Mouse (Mus musculus) embryonic facial prominence, embryonic 11.5 days (tissue): Measurements from ENCODE around the gene Pik3cd. TPM values are rescaled to one million over a fixed set of nuclear protein-coding genes. Genes with fewer than 3 reads are reported as not detected.
A peak's percentile ranks its signal among the peaks of the same experiment; 100 is the strongest.
"Not testable (repeated sequence)": the region's sequence is repeated elsewhere in the genome, so short reads cannot be mapped to it uniquely, and the experiment has no call there.

ENCODE experiments used
- ATAC-seq: fragments of 200-750 bp; cut with Nextera tagmentation; replicated peaks from 2 replicates; pipeline ENCODE4 v1.8.0; 2017; ENCODE audit warnings: low read depth; ENCODE audit not compliant: insufficient number of reproducible peaks, low FRiP score, low TSS enrichment
- DNase-seq: peaks from one replicate; pipeline ENCODE4 v3.0.0-alpha.2; 2015; ENCODE audit warnings: low spot score
- H3K27ac ChIP-seq: fragments of 300-500 bp; sonication (generic); replicated peaks from 2 replicates; pipeline ENCODE4 v1.5.1; 2014; ENCODE audit warnings: mild to moderate bottlenecking, low read depth, low read length, control low read depth
- H3K27me3 ChIP-seq: fragments of 300-500 bp; sonication (generic); 2 replicates; pipeline ENCODE4 v1.6.1; 2014; ENCODE audit warnings: mild to moderate bottlenecking, low read length, moderate library complexity, mixed read lengths; ENCODE audit not compliant: control insufficient read depth, insufficient read depth
- H3K36me3 ChIP-seq: fragments of 300-500 bp; sonication (generic); replicated peaks from 2 replicates; pipeline ENCODE4 v1.6.1; 2014; ENCODE audit warnings: low read depth, mild to moderate bottlenecking, low read length, moderate library complexity, mixed read lengths; ENCODE audit not compliant: control insufficient read depth, insufficient read depth
- H3K4me1 ChIP-seq: fragments of 300-500 bp; sonication (generic); 2 replicates; pipeline ENCODE4 v1.6.1; 2014; ENCODE audit warnings: low read length, mixed read lengths; ENCODE audit not compliant: control insufficient read depth, insufficient read depth
- H3K4me2 ChIP-seq: fragments of 300-500 bp; sonication (generic); 2 replicates; pipeline ENCODE4 v1.6.1; 2014; ENCODE audit warnings: low read depth, mild to moderate bottlenecking, control low read depth, low read length, moderate library complexity
- H3K4me3 ChIP-seq: fragments of 300-500 bp; sonication (generic); 2 replicates; pipeline ENCODE4 v1.5.1; 2014; ENCODE audit warnings: low read depth, low read length, control low read depth
- H3K9ac ChIP-seq: fragments of 300-500 bp; sonication (generic); replicated peaks from 2 replicates; pipeline ENCODE4 v1.6.1; 2014; ENCODE audit warnings: mild to moderate bottlenecking, control low read depth, low read length
- H3K9me3 ChIP-seq: fragments of 300-500 bp; sonication (generic); replicated peaks from 2 replicates; pipeline ENCODE4 v1.6.1; 2016; ENCODE audit warnings: mild to moderate bottlenecking, low read length, inconsistent platforms, mixed read lengths; ENCODE audit not compliant: control insufficient read depth
- WGBS: fragments of 180-500 bp; shearing (Covaris S2); extraction: QIAGEN DNeasy Blood & Tissue Kit; methylation state at CpG from one replicate; pipeline ENCODE4 v1.1.7; 2014; 5-methylcytosine and 5-hydroxymethylcytosine counted together
- polyA plus RNA-seq: library from polyadenylated mRNA; unstranded; fragments of >200 nt; fragmentation: Nextera tagmentation; extraction: Ambion mirVana; gene quantifications from 2 replicates; pipeline ENCODE4 v1.2.1, GENCODE M21; 2014

Gene Pik3cd
- polyA plus RNA-seq = 4.2 and 4.5 TPM in 2 replicates

DNA sequence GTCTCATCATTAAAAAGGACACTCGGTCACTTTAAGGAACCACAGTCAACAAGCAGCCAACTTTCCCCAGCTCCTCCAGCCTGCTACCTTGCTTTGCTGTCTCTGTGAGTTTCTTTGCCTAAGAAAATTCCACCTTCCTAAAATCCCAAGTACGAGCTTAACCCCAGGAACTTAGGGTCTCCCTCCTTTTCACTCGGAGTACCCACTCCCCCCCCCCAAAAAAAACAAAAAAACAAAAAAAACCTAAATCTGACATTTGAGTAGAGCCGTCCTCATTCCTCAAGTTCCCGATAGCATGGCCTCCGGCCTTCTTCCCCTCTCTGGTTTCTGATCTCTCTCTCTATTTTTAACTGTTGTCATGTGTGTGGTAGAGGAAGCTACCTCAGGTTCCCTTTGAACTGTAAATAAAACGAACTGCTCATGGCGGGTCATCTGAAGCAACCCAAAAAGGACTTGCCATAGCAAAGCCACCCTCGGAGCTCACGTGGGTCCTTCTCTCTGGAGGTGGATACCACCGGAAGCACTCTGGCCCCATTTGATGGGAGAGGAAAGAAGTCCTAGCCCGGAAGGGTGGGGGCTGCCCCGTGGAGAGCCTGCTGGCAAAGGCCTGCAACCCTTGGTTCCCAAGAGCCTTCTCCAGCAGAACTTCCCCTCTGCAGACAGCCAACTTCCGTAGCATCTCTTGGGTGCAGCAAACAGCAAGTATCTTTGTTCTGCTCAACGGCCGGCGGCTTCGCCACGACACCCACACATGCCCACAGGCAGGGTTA is at the start of gene Pik3cd:
Gene Pik3cd, minus strand, starts transcription at position 362 of the 770 bp plus-strand sequence.
- no peak within 1 kb of the TSS for H3K4me2 ChIP-seq
- H3K4me3 ChIP-seq = no peak within 1 kb of the TSS
- H3K36me3 ChIP-seq = no peaks in the 10 kb centered on the region
- no peak for ATAC-seq
- DNase-seq = no peak
- H3K9me3 ChIP-seq = no peaks in the 10 kb centered on the region
- 55% methylated on average over 19 of the region's 19 CpGs for WGBS
- H3K27ac ChIP-seq = no peak within 1 kb of the TSS
- H3K27me3 ChIP-seq = peaks cover 12% of the 10 kb centered on the region
- H3K4me1 ChIP-seq = no peaks in the 10 kb centered on the region
- H3K9ac ChIP-seq = no peak within 1 kb of the TSS

DNA sequence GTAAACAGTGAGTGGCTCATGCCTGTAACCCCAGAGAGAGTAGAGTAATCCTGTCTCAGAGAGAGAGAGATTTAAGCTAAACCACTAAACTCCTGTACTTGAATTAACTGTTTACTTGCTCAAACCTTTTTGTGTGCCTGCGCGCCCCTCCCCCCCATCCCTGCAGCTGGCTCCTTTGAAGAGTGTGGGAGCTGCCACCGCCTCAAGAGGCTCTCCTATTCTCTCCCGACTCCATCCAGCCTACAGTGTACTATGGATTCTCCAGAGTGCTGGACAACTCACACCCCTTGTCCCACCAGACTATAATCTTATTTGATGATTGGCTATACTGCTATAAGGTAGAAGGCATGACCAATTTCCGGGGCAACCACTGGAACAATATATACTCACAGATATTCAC is 48.3 kb upstream of the Pik3cd start:
- WGBS = 48% methylated on average over 5 of the region's 5 CpGs
- ATAC-seq (no peak), DNase-seq (peak; percentile 24)
- Histone ChIP-seq H3K36me3 (no peaks in the 10 kb centered on the region), H3K27me3 (no peaks in the 10 kb centered on the region), H3K4me1 (no peaks in the 10 kb centered on the region), H3K4me2 (no peak overlapping the region), H3K27ac (no peak overlapping the region), H3K9ac (no peak overlapping the region), H3K4me3 (no peak overlapping the region), H3K9me3 (no peaks in the 10 kb centered on the region)

DNA sequence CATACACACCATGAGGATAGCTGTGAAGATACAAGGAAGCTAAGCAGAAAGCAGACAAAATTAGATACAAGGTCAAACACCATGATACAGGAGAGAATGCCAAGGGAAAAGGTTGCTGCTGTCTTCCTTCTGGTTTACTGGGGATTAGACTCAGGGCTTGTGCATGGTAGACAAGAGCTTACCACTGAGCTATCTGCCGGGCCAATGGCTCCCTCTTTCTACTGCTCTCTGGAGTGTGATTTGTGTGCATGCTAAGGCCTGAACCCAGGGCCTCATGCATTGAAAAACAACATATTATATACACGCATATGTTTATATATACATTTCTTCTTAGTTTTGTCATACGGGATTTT is 47.3 kb upstream of the Pik3cd start:
- DNase-seq = not testable (repeated sequence)

DNA sequence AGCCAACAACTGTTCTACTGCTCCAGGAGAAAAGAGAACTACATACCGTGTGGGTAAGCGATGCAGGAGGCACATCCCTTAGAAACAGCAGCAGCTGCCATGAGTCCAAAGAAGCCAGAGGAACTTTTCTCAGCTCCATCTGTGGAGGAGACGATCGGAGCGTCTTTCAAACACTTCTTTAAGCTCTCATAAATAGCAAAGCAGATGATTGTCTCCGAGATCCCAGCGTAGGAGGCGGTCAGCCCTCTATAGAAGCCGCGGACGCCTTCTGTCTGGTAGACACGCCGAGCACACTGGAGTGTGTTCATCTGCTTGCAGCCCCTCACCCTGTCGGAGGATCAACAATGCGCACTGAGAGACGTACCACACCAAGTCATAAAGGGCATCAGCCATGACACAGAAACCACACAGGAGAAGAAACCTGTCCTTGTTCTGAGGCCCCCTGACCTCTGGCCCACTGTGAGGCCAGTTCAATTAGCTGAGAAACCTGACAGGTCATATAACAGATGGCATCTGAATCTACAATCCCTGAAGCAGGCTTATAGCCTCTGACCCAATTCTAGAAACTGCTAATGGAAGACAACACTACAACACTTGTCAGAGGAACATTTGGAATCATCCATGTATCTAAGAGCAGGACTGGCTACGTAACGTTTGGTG is 46.8 kb upstream of the Pik3cd start:
- Histone ChIP-seq H3K9me3 (no peaks in the 10 kb centered on the region), H3K4me3 (no peak overlapping the region), H3K4me2 (no peak overlapping the region), H3K36me3 (no peaks in the 10 kb centered on the region), H3K27ac (no peak overlapping the region), H3K4me1 (no peaks in the 10 kb centered on the region), H3K27me3 (no peaks in the 10 kb centered on the region), H3K9ac (no peak overlapping the region)
- ATAC-seq (no peak), DNase-seq (no peak)
- WGBS = 75% methylated on average over 18 of the region's 18 CpGs

More for the DNA sequence above, 47.3 kb upstream of the Pik3cd start:
- not testable (repeated sequence) for H3K9ac ChIP-seq, H3K27me3 ChIP-seq, H3K4me2 ChIP-seq, H3K4me1 ChIP-seq, H3K36me3 ChIP-seq, ATAC-seq, H3K27ac ChIP-seq, H3K9me3 ChIP-seq, H3K4me3 ChIP-seq
- WGBS = 88% methylated on average over 3 of the region's 3 CpGs

DNA sequence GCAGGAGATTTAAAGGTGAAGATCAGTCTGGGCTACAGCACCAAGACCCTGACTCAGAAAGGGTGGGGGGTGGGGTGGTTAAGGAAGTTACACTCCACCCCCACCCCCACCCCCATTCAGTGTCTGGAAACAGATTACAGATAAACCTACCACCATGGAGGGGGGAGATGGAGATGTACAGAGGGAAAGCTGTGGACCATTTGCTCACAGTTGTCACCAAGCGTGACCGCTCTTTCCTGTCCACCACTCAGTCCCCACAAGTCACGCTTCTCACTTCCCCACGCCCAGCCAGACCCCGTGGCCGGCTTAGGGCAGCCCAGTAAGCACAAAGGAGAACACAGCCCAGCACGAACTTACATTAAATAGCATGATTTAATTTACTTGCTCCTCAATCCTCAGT is 41.7 kb upstream of the Pik3cd start:
- Histone ChIP-seq H3K4me3 (no peak overlapping the region), H3K4me1 (no peaks in the 10 kb centered on the region), H3K9me3 (no peaks in the 10 kb centered on the region), H3K4me2 (no peak overlapping the region), H3K36me3 (no peaks in the 10 kb centered on the region), H3K9ac (no peak overlapping the region), H3K27ac (no peak overlapping the region), H3K27me3 (no peaks in the 10 kb centered on the region)
- no peak for ATAC-seq
- WGBS = 83% methylated on average over 7 of the region's 7 CpGs
- no peak for DNase-seq

DNA sequence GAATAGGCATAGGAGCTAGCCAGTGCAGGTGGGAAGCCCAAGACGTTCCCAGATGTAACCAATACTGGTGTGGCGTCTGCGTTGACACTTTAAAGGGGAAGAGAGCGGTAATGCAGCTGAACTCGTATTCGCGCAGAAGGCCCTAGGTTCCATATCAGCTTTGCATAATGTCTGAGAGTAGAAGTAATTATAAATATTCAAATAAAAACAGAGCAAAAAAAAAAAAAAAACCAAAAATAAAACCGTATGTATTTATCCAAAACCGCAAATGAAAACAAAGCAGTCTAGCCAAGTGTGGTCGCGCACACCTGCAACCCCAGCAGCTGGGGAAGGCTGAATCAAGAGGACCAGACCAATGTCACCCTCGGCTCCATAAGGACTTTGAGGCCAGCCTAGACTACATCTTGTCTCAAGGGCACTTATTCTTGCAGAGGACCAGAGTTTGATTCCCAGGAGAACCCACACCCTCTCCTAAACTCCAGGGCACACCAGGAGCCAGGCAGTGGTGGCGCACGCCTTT is 39.7 kb upstream of the Pik3cd start:
- H3K9me3 ChIP-seq = no peaks in the 10 kb centered on the region
- no peak overlapping the region for H3K4me3 ChIP-seq
- ATAC-seq (no peak), DNase-seq (no peak)
- H3K4me2 ChIP-seq = no peak overlapping the region
- WGBS = 93% methylated on average over 14 of the region's 14 CpGs
- no peak overlapping the region for H3K27ac ChIP-seq
- H3K9ac ChIP-seq = no peak overlapping the region
- no peaks in the 10 kb centered on the region for H3K27me3 ChIP-seq
- no peaks in the 10 kb centered on the region for H3K4me1 ChIP-seq
- no peaks in the 10 kb centered on the region for H3K36me3 ChIP-seq

DNA sequence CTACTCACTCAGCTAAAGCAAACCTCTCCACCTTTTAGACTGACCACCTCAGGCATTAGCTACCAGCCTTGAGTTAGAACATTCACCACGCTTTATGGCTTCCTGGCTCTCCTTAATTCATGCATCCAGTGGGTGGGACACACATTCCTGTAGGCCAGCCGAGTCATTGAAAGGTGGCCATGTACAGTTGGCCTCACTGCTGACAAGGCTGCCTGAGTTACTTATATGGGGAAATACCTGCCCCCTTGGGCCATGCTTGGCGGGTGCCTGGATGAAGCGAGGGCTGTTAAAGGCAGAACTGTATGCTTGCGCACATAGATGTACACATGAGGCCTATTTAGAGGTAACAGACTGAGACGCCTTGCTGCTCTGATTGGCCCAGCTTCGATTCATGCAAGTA is 37.9 kb upstream of the Pik3cd start:
- no peak overlapping the region for H3K4me3 ChIP-seq
- no peaks in the 10 kb centered on the region for H3K27me3 ChIP-seq
- H3K27ac ChIP-seq = no peak overlapping the region
- H3K9me3 ChIP-seq = no peaks in the 10 kb centered on the region
- no peak overlapping the region for H3K4me2 ChIP-seq
- ATAC-seq (no peak), DNase-seq (no peak)
- no peaks in the 10 kb centered on the region; the same call in 1 of the 2 replicates for H3K4me1 ChIP-seq
- H3K9ac ChIP-seq = no peak overlapping the region
- 89% methylated on average over 7 of the region's 7 CpGs for WGBS
- no peaks in the 10 kb centered on the region for H3K36me3 ChIP-seq

DNA sequence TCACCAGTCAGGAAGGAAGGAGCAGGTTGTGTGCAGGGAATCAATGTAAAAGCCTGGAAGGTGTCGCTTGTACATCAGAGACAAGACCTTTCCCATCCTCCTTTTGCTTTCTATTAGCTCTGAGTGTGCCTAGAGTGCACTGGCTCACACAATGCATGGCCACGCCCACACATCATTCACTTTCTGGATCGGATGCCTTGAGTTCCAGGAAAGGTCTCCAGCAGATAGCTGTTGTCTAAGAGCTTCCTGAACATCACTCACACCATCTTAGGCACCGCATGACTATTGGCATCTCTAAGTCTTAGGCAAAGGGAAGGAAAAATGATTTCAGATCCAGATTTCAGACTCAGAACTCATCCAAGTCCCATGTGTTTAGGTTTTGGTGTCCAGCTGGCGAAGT is 37.1 kb upstream of the Pik3cd start:
- DNase-seq (no peak), ATAC-seq (no peak)
- no peak overlapping the region for H3K9ac ChIP-seq
- 89% methylated on average over 5 of the region's 5 CpGs for WGBS
- no peaks in the 10 kb centered on the region for H3K27me3 ChIP-seq
- H3K9me3 ChIP-seq = no peaks in the 10 kb centered on the region
- H3K4me3 ChIP-seq = no peak overlapping the region
- no peak overlapping the region for H3K27ac ChIP-seq
- H3K36me3 ChIP-seq = no peaks in the 10 kb centered on the region
- no peak overlapping the region for H3K4me2 ChIP-seq
- H3K4me1 ChIP-seq = no peaks in the 10 kb centered on the region; the same call in 1 of the 2 replicates
